Mouse (Mus musculus): ENCODE results near the gene Srf.

Gene Srf

DNA sequence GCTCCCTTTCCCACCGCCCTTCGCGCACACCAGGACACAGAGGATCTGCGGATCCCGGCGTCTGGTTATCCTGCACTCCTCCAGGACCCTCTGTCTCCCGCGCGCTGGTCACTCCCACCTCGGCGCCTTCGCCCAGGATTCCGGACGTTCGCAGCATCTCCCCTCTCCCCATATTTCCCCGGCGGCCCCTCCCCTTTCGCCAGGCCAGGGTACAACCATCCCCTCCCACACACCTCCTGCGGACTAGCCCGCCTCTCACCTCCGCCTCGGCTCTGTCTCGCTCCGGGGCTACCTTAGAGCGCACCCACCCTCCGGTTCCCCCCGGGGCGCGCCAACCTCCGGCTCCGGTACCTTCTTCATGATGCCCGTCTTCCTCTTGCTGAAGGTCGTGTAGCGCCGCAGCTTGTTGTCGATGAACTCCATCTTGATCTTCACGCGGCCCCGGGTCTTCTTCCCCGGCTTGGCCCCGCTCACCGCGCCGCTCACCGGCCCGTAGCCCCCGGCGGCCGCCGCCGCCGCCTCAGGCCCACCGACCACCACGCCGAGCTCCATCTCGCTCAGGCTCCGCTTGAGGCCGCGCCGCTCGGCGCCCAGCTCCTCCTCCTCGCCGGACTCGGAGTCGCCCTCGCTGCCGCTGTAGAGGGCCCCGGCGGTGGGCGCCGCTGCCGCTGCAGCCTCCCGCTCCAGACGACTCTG, 850 bp downstream of the Srf start:
- peak; percentile 69 for DNase-seq

DNA sequence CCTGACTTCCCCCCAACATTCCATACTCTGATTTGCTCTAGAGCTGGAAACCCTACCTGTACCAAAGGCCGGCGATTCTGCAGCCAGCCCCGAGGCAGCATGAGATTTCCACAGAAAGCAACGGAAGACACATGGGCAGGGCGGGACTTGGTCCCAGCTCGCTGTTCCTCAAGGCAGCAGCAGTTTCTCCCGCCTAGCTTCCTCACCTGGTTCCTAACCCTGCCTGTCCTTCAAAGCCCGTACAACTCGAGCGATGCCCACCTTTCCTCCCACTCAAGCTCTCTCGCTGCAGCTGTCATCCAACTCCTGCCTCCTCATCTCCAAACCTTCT, 1.4 kb downstream of the Srf start:
- DNase-seq: peak; percentile 65

DNA sequence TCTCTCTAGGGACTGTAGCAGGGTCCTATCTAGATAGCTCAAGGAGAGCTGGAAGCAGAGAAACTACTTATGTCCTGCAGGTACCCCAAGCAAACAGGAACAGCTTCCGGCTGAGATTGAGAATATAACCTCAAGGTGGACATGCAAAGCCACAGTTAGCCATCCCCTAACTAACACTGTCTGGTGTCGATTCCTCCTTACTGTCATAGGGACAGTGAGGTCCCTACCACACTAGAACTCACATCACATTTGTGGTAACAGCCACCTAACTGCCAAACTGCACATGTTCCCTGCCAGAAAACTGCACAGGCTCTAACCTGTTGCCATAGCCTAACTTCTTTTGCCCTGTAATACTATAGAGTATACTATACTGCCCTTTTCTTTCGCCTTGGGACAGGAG, 2.0 kb downstream of the Srf start:
- DNase-seq: no peak

DNA sequence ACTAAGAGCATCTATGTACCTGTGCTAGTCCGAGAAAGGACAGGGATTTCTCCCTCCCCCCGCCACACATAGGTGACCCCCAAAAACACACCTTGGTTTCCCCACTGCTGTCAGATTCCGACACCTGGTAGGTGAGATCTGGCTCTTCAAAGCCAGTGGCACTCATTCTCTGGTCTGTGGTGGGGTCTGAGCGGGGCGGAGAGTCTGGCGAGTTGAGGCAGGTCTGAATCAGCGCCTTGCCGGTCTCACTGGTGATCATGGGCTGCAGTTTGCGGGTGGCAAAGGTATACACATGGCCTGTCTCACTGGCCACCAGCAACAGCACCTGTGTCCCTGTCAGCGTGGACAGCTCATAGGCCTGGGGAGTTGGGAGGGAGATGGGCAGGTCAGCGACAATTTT, 2.5 kb downstream of the Srf start:
- no peak for DNase-seq

DNA sequence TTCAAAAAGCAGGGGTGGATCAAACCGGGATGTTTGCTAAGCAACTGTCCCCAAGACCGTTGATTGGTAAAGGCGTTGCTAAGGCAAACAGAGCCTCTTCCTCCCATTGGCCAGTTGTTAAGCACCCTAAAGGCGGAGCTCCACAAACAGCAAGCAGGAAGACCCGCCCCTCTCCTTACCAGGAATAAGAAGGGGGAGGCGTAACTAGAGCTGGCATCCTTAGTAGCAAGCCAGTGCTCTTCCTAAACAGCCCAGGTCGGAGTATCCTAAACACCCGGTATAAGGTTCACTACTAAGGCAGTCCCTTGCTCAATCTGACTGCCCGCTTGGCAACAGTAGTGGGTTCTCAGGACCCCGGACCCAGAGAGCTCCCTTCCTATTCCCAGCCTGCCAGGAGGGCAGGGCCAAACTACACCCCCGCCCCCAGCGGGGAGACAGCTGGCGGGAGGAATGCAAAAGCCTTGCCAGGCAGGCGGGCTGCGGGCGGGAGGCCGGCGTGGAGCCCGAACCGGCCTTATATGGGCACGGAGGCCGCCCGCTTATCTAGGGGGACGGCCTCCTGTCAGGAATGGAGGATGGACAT, 3.0 kb downstream of the Srf start:
- DNase-seq: peak; percentile 95

DNA sequence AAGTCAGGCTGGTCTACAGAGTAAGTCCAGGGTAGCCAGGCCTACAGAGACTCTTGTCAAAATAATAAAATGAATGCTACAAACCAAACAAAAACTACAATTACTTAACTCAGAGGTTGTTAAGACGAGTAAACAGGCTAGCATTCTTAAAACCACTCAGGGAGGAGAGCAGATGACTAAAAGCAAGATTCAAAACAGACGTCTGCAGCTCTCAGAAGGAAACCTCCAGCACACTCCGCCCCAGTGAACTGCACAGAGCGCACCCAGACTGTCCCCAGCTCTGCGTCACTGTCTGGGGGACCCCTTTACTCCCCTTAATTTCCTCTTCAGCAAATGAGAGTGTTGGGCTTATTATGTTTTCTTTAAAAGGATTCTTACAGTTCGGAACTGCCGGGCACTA, 3.8 kb downstream of the Srf start:
- DNase-seq: no peak

DNA sequence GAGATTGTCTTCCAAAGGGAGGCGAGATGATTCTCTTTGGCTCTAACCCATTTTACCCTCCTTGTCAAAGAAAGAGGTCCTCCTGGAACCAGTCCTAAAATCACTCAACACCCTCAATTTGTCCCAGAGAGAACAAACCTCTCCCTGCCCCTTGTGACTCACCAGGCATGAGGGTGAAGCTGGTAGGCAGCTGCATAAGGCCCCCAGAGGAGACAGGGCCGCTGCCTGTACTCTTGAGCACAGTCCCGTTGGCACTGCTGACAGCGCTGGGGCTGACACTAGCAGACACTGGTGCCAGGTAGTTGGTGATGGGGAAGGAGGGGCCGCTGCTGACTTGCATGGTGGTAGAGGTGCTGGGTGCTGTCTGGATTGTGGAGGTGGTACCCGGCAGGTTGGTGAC, 4.6 kb downstream of the Srf start:
- DNase-seq: no peak

DNA sequence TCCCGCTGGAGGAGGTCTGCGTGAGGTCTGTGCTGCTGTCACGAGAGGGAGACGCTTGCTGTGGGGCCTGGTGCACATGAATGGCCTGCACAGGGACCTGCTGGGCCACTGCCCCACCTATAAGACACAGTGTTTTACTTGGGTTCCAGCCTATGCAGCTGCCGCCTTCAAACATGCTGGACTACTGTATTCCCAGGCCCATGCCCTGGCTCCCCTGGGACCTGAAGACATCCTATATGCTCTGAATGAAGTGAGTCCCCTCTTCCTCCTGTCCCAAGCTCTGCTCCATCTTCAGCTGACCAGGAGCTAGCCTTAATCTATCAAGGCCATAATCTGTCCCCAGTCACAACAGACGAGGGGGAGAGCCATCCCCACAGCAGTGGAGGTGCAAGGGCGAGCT, 5.1 kb downstream of the Srf start:
- no peak for DNase-seq

DNA sequence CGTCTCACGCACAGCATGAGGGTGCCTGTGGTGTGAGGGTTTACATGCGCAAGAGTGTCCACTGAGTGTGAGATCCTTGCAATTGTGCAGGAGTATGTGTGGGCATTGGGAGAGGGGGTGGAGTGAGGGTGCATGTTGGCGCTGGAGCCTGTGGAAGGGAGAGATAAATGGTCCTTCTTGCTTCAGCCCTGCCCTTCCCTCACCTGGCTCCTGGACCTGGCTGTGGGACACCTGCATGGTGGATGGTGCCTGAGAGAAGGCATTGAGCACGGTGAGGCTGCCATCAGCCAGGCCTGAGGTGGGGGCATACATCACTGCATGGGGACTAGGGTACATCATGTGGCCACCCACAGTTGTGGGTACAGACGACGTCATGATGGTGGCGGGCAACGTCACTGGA, 6.3 kb downstream of the Srf start:
- DNase-seq: no peak

DNA sequence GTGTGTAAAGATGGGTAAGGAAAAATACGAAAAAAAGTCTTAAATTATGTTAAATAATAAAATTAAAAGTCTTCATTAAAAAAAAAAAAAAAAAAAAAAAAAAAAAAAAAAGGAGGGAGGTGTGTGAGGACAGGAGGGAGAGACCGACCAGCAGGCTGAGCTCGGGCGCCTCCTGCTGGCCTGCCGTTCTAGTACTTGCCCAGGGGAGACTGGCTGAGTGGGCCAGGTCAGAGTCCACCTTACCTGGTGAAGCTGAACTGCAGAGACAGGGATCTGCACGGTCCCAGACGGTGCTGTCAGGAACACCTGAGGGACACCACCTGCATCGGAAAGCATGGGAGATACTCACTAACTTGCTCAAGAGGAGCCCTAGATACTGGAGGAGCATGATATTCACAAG, 6.8 kb downstream of the Srf start:
- peak; percentile 87 for DNase-seq

- DNase-seq: peak; percentile 51
Observed at GRCm38 (mm10) chr17:46548741-46549140, 7.2 kb downstream of the Srf start.

GRCm38 (mm10) chr17:46547923-46548322, 8.1 kb downstream of the Srf start:
- DNase-seq: no peak

GRCm38 (mm10) chr17:46546995-46547394, 9.0 kb downstream of the Srf start:
- DNase-seq: no peak

DNA sequence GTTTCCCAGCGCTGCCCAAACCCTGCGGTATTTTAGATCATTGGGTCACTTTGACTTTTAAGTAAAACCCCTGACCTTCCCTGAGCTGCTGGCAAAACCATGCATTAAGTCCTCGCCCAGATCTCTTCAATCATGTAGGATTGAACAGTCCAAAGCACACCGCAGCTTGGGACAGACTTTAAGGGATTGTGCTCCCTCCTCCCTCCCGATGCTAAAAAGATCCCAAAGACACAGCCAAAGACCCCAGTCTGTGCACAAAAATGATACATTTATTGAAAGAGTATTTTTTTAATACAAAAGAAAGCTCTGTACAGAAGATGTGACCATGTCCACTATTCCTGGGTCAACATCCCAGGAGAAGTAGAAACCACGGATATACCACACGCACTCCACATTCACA, 9.4 kb downstream of the Srf start:
- DNase-seq: no peak

- DNase-seq: peak; percentile 87
Observed at GRCm38 (mm10) chr17:46545813-46546564, 10.0 kb downstream of the Srf start, which contains the start of gene Cul9. Gene Cul9, minus strand, starts transcription at chr17:46546388.

DNA sequence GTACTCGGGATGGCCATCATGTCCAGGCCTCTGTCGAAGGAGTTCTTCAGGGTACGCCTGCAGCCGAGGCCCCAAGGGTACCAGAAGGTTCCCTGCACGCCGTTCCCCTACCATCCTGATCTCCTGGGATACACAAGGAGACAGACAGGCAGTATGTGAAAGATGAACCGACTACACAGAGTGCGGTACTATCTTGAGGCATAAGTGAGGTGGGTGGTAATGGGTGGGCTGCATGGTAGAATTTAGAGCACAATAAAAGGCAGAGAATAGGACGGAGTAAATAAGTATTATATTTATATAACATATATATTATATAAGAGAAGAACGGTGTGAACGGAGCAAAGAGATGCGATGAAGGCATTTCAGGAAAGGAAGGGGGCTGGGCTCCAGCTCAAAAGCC, 12.3 kb downstream of the Srf start:
- DNase-seq: no peak

DNA sequence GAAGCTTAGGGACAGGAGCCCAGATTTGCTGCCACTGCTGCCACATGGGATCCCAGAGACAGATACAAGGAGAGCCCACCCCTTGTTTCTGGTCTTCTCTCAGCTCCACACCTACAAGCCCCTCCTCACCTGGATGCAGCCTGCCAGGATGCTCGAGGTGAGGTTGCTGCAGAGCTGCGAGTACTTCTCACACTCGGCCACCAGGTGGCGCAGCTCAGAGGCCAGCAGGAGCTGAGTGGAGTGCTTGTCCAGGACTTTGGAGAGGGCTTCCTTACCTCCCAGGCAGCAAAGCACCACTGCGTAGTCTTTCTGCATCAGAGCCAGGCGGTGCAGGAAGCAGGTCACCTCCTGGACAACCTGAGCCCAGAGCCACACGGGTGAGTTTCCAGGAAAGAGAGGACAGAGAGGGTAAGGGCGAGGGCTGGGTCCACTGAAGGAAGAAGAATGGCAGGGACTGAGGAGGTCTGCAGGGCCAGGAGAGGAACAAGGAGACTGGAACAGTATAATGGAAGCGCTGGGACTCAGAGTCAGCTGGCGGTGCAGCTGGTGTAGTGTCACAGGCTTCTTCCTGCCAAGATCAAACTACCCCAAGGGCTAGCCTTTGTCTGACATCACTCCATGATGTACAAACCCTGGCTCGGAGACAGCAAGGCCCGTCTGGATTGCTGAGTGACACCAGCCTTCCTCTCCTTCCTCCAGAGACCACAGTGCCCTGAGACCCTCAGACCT, 30.2 kb downstream of the Srf start:
- DNase-seq: peak; percentile 89

DNA sequence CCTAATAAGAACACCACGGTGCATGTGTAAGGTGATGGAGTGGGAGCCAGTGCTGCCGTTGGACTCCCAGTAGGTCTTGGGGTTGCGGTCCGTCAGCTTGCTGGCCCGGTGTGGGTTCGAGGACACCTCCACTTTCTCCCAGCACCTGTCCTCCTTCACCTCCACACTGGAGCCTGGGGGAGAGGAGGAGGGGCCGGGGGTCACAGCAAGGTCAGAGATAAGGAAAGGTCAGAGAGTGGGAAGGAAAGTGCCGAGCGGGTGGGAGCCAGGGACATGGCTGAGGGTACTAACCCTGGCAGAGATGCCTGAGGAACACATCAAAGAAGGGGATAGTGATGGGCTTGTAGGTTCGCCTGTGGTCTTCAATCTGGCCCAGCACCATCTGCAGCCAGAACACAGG, 30.9 kb downstream of the Srf start:
- no peak for DNase-seq

DNA sequence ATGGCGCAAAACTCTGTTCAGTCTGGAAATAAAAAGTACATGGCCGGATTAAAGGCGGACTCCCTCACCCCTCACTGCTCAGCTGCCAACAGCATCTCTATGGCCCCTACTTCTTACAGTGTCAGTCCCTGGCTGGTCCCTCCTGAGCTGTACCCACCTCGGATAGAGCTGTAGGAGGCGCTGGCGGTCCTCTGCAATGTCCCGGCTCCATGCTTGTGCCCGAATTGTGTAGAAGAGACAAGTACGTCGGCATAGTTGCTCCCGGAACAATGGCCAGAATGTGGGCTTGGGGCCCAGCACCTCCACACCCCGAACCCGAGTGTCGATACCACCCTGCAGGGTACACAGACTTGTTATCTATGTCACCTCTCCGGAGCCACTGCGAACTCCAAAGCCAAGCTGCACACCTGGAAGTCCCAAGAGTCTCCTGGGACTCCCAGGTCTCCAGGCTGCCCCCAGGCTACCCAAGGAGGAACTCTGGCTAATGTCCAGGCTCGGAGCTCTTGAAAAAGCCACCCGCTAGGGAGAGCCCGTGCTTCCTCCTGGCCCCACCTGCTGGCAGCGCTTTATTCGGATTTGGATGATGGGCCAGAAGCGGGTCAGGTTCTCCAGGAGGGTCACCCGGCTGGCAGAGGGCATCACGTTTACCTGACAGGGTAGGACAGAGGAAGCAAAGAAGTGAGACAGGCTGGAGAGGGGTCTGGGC, 33.9 kb downstream of the Srf start:
- DNase-seq: no peak

DNA sequence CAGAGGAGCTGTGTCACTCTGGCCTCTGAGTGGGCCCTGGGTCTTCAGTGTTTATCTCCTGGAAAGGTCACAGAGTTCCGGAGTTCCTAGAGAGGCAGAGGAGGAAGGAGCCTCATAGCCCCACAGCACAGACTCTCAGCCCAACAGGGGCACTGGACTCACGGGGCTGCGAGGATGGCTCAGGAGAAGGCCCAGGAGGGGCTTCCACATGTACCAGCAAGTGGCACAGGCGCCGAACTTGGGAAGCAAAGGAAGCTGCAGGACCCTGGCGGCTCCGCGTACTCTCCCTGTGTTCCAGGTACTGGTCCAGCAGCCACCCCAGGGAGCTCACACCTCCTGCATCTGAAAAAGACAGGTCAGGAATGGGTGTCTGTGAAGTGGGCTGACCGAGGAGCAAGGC, 34.8 kb downstream of the Srf start:
- no peak for DNase-seq

DNA sequence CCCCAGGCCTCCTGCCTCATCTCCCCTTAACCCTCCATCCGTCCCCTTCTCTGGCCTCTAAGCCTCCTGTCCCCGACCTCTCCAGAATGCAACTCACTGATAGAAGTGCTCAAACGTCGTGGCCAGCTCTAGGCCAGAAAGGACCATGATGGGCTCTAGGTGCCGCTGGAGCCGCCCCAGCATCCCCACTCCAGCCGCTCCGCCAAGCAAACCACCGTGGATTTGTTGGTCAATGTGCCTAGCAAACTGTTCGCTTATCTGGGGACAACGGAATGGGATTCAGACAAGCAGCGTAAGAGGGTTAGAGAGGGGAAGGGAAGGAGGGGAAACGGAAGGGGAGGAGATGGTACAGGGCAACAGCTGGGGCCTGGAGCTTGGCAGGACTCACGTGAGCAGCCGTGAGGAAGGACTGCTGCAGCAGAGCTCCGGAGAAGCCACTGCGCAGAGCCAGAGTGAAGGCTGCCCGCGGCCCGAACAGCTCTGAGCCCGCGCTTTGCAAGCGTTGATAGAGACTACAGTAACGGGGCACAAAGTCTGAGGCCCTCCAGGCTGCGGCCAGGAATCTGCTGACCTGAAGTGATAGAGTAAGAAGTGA, 35.5 kb downstream of the Srf start:
- no peak for DNase-seq

GRCm38 (mm10) chr17:46519971-46520370, 36.0 kb downstream of the Srf start:
- DNase-seq: no peak

GRCm38 (mm10) chr17:46513329-46513728, 42.6 kb downstream of the Srf start:
- DNase-seq: no peak

Data from kidney, postnatal 10 days (tissue).